Mouse (Mus musculus): ENCODE measurements at regions not wholly inside any gene's neighbourhood (a gene's known extent, or its start where the extent isn't known, plus 50 kb on each side); places are given as distances from the start of the nearest gene placed in this dataset.
"Not testable (repeated sequence)": the region's sequence is repeated elsewhere in the genome, so short reads cannot be mapped to it uniquely, and the experiment has no call there.

DNA sequence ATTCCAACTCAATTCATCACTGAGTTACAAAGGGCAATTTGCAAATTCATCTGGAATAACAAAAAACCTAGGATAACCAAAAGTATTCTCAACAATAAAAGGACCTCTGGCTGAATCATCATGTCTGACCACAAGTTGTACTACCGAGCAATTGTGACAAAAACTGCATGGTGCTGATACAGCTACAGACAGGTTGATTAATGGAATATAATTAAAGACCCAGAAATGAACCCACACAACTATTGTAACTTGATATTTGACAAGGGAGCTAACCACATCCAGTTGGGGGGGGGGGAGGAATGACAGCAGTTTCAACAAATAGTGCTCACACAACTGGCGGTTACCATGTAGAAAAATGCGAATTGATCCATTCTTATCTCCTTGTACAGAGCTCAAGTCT, 864.7 kb upstream of the Gm8797 start:
- 83% methylated on average over 3 of the region's 3 CpGs for WGBS
- Histone ChIP-seq H3K27me3 (ENCODE audit: control insufficient read depth, insufficient read depth, low read length) (no peaks in the 10 kb centered on the region), H3K27ac (ENCODE audit: low read length) (no peak overlapping the region), H3K4me2 (replicated peaks; ENCODE audit: low read depth, low read length) (no peak overlapping the region), H3K4me3 (ENCODE audit: low read depth, low read length) (no peak overlapping the region), H3K9ac (replicated peaks; ENCODE audit: low read depth, low read length) (no peak overlapping the region), H3K36me3 (ENCODE audit: control insufficient read depth, insufficient read depth, low read length) (no peaks in the 10 kb centered on the region), H3K9me3 (ENCODE audit: control insufficient read depth, low read depth, low read length) (no peaks in the 10 kb centered on the region), H3K4me1 (ENCODE audit: control insufficient read depth, insufficient read depth, low read length) (no peaks in the 10 kb centered on the region)
- ATAC-seq (ENCODE audit: insufficient number of reproducible peaks, insufficient read depth, low FRiP score, low read depth), result no peak

DNA sequence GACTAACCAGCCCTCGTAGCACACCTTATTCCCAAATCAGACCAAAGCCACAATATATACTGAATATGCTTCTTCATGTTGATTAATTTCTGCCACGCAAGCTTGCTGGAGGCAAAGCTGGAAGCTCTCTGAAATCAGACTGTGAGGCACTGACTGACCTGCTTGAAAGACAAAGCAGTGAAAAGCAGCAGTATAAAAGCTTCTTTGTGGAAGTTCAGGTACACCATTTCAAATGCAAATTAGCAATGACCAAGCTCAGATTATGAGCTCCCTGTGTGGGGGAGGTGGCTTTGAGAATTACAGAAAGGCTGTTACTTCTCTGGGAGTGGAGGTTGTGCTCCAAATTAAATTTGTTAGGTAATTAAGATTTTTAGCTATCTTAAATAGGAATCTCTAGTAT, 857.5 kb upstream of the Gm8797 start:
- no peaks in the 10 kb centered on the region for H3K27me3 ChIP-seq (ENCODE audit: control insufficient read depth, insufficient read depth, low read length)
- H3K36me3 ChIP-seq (ENCODE audit: control insufficient read depth, insufficient read depth, low read length), result no peaks in the 10 kb centered on the region
- WGBS, result 94% methylated on average over 2 of the region's 2 CpGs
- no peaks in the 10 kb centered on the region for H3K4me1 ChIP-seq (ENCODE audit: control insufficient read depth, insufficient read depth, low read length)
- H3K4me3 ChIP-seq (ENCODE audit: low read depth, low read length), result no peak overlapping the region
- peaks cover 7% of the 10 kb centered on the region; the same call in 1 of the 2 replicates for H3K9me3 ChIP-seq (ENCODE audit: control insufficient read depth, low read depth, low read length)
- no peak for ATAC-seq (ENCODE audit: insufficient number of reproducible peaks, insufficient read depth, low FRiP score, low read depth)
- H3K27ac ChIP-seq (ENCODE audit: low read length), result no peak overlapping the region
- H3K4me2 ChIP-seq (replicated peaks; ENCODE audit: low read depth, low read length), result no peak overlapping the region
- H3K9ac ChIP-seq (replicated peaks; ENCODE audit: low read depth, low read length), result no peak overlapping the region

DNA sequence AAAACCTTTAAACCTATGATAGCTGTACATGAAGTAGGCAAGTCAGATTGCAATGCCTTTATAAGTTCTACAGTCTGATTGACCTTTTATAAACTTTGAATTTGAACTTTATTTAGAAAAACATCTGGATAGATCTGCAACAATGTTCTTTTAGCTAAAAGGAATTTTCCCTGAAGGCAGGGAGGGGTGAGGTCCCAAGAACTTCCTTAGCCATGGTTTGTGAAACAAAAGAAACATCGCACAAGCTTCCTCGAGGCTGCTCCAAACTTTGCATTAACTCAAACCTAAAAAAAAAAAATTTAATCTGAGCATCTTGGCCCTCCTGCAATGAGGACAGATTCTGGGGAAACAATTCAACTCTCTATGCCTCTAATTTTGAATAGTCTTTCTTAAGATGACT, 854.8 kb upstream of the Gm8797 start:
- peaks cover 7% of the 10 kb centered on the region; the same call in 1 of the 2 replicates for H3K9me3 ChIP-seq (ENCODE audit: control insufficient read depth, low read depth, low read length)
- ATAC-seq (ENCODE audit: insufficient number of reproducible peaks, insufficient read depth, low FRiP score, low read depth), result no peak
- H3K4me3 ChIP-seq (ENCODE audit: low read depth, low read length), result no peak overlapping the region
- H3K9ac ChIP-seq (replicated peaks; ENCODE audit: low read depth, low read length), result no peak overlapping the region
- 73% methylated on average over 2 of the region's 2 CpGs for WGBS
- no peak overlapping the region for H3K27ac ChIP-seq (ENCODE audit: low read length)
- no peaks in the 10 kb centered on the region for H3K36me3 ChIP-seq (ENCODE audit: control insufficient read depth, insufficient read depth, low read length)
- no peaks in the 10 kb centered on the region for H3K27me3 ChIP-seq (ENCODE audit: control insufficient read depth, insufficient read depth, low read length)
- no peak overlapping the region for H3K4me2 ChIP-seq (replicated peaks; ENCODE audit: low read depth, low read length)
- H3K4me1 ChIP-seq (ENCODE audit: control insufficient read depth, insufficient read depth, low read length), result no peaks in the 10 kb centered on the region

DNA sequence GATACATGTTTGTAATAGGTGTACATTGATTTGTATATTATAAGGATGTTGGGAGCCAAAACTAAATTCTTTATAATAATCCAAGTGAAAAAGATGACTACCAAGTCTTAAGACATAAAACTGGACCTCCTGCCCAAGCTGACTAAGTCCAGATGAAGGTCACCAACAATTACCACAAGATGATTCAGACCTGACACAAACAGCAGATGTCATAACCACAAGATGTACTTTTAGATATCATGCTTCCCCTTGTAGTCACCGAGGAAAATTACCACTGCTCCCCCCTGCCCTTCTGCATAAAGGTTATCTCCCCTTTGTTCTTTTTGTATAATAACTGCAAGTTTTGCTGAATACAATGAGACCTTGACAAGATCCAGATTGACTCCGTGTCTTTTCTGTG, 843.0 kb upstream of the Gm8797 start:
- H3K36me3 ChIP-seq (ENCODE audit: control insufficient read depth, insufficient read depth, low read length); H3K27ac ChIP-seq (ENCODE audit: low read length); H3K4me1 ChIP-seq (ENCODE audit: control insufficient read depth, insufficient read depth, low read length); H3K4me3 ChIP-seq (ENCODE audit: low read depth, low read length); H3K9ac ChIP-seq (replicated peaks; ENCODE audit: low read depth, low read length); H3K4me2 ChIP-seq (replicated peaks; ENCODE audit: low read depth, low read length); H3K9me3 ChIP-seq (ENCODE audit: control insufficient read depth, low read depth, low read length); H3K27me3 ChIP-seq (ENCODE audit: control insufficient read depth, insufficient read depth, low read length); ATAC-seq (ENCODE audit: insufficient number of reproducible peaks, insufficient read depth, low FRiP score, low read depth): not testable (repeated sequence)
- WGBS, result 80% methylated on average over 2 of the region's 2 CpGs

DNA sequence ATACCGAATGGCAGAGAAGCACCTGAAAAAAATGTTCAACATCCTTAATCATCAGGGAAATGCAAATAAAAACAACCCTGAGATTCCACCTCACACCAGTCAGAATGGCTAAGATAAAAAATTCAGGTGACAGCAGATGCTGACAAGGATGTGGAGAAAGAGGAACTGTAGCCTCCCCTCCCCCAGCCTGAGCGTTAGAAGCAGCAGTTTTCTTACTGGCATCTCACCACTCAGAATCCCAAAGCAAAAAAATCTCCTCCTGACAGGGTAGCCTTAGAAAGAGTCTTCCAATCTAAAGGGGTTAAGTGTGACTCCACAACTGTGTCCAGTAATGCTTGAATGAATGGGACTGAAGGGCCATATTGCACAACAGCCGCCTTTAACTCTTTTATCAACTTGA, 819.9 kb upstream of the Gm8797 start:
- H3K4me2 ChIP-seq (replicated peaks; ENCODE audit: low read depth, low read length); H3K4me1 ChIP-seq (ENCODE audit: control insufficient read depth, insufficient read depth, low read length); H3K9me3 ChIP-seq (ENCODE audit: control insufficient read depth, low read depth, low read length); H3K4me3 ChIP-seq (ENCODE audit: low read depth, low read length); H3K27me3 ChIP-seq (ENCODE audit: control insufficient read depth, insufficient read depth, low read length); H3K9ac ChIP-seq (replicated peaks; ENCODE audit: low read depth, low read length); H3K36me3 ChIP-seq (ENCODE audit: control insufficient read depth, insufficient read depth, low read length); H3K27ac ChIP-seq (ENCODE audit: low read length); ATAC-seq (ENCODE audit: insufficient number of reproducible peaks, insufficient read depth, low FRiP score, low read depth): not testable (repeated sequence)
- 93% methylated on average over 3 of the region's 3 CpGs for WGBS

DNA sequence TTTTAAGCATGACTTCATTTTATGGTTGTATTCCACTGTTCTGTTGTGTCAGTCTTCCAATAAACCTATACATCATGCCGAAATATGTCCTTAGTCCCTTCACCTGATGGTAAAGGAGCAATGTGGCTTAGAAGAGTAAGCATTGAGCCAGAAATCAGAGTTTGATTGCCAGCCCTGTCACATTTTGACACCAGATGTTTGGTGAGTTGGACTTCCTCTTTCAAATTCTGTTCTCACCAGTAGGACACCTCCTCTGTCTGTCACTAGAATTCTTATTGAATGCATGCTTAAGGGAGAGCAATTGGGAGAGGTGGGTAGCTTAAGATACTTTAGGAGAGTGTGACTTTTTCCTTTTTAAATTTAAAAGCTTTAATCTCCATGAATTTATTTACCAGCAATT, 779.1 kb upstream of the Gm8797 start:
- Histone ChIP-seq H3K9ac (replicated peaks; ENCODE audit: low read depth, low read length) (no peak overlapping the region), H3K27ac (ENCODE audit: low read length) (no peak overlapping the region), H3K9me3 (ENCODE audit: control insufficient read depth, low read depth, low read length) (no peaks in the 10 kb centered on the region), H3K36me3 (ENCODE audit: control insufficient read depth, insufficient read depth, low read length) (no peaks in the 10 kb centered on the region), H3K27me3 (ENCODE audit: control insufficient read depth, insufficient read depth, low read length) (no peaks in the 10 kb centered on the region), H3K4me2 (replicated peaks; ENCODE audit: low read depth, low read length) (no peak overlapping the region), H3K4me3 (ENCODE audit: low read depth, low read length) (no peak overlapping the region), H3K4me1 (ENCODE audit: control insufficient read depth, insufficient read depth, low read length) (no peaks in the 10 kb centered on the region)
- ATAC-seq (ENCODE audit: insufficient number of reproducible peaks, insufficient read depth, low FRiP score, low read depth), result no peak
- 90% methylated on average over 1 of the region's 1 CpGs for WGBS

DNA sequence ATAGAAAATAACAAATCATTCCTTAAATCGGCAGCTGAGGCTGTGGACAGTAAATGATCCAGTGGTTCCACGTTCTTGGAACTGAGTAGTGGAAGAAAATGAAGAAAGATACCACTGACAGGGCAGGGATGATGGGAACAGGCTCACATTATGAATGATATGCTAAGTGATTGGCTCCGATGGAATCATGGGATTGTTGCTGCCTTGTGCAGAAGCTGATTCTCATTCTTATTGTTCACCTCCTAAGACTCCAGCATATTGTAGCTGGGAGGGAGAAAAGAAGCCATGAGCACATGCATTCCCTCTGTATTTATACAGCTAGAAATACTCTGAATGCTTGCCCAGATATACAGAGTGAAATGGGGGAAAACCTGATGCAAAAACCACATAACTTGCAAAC, 777.3 kb upstream of the Gm8797 start:
- Histone ChIP-seq H3K36me3 (ENCODE audit: control insufficient read depth, insufficient read depth, low read length) (no peaks in the 10 kb centered on the region), H3K9me3 (ENCODE audit: control insufficient read depth, low read depth, low read length) (no peaks in the 10 kb centered on the region), H3K27ac (ENCODE audit: low read length) (no peak overlapping the region), H3K9ac (replicated peaks; ENCODE audit: low read depth, low read length) (no peak overlapping the region), H3K4me1 (ENCODE audit: control insufficient read depth, insufficient read depth, low read length) (no peaks in the 10 kb centered on the region), H3K4me2 (replicated peaks; ENCODE audit: low read depth, low read length) (no peak overlapping the region), H3K27me3 (ENCODE audit: control insufficient read depth, insufficient read depth, low read length) (no peaks in the 10 kb centered on the region), H3K4me3 (ENCODE audit: low read depth, low read length) (no peak overlapping the region)
- WGBS, result 77% methylated on average over 3 of the region's 3 CpGs
- no peak for ATAC-seq (ENCODE audit: insufficient number of reproducible peaks, insufficient read depth, low FRiP score, low read depth)

DNA sequence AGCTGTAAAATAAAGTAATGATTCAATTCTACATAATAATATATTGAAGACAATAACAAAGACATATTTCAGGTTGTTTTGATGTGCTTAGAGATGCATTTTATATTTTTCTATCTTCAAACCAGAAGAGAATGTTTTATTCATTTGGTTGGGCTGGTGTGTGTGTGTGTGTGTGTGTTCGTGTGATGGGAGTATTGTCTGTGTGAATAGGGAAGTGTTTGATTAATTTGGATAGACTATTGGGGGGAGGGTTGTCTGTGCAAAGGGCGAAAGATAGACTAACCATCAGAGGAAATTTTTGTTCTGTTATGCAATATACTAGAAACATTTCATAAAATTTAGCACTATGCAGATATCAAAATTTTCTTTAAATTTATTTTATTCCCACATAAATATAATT, 776.8 kb upstream of the Gm8797 start:
- no peak overlapping the region for H3K4me3 ChIP-seq (ENCODE audit: low read depth, low read length)
- H3K36me3 ChIP-seq (ENCODE audit: control insufficient read depth, insufficient read depth, low read length), result no peaks in the 10 kb centered on the region
- H3K27ac ChIP-seq (ENCODE audit: low read length), result no peak overlapping the region
- no peaks in the 10 kb centered on the region for H3K9me3 ChIP-seq (ENCODE audit: control insufficient read depth, low read depth, low read length)
- no peaks in the 10 kb centered on the region for H3K4me1 ChIP-seq (ENCODE audit: control insufficient read depth, insufficient read depth, low read length)
- no peak for ATAC-seq (ENCODE audit: insufficient number of reproducible peaks, insufficient read depth, low FRiP score, low read depth)
- H3K27me3 ChIP-seq (ENCODE audit: control insufficient read depth, insufficient read depth, low read length), result no peaks in the 10 kb centered on the region
- 80% methylated on average over 2 of the region's 2 CpGs for WGBS
- H3K9ac ChIP-seq (replicated peaks; ENCODE audit: low read depth, low read length), result no peak overlapping the region
- no peak overlapping the region for H3K4me2 ChIP-seq (replicated peaks; ENCODE audit: low read depth, low read length)

DNA sequence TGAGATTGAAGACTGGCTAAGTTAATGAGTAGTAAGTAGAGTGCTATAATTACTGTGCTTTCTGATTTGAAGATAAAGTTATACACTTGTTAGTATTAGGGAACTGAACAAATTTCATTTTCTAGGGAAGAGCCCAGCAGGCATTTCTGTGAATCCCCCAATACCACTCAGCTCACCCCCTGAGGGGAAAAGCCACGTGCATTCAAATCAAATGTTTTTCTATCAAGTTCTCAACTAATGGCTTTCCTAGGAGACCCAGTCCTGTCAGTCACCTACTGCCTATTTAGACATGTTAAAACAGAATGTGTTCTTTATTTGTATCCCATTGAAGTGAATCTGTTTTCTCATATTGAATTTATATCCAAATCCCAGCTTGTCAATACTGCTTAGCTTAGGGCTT, 775.9 kb upstream of the Gm8797 start:
- Histone ChIP-seq H3K27ac (ENCODE audit: low read length) (no peak overlapping the region), H3K4me1 (ENCODE audit: control insufficient read depth, insufficient read depth, low read length) (no peaks in the 10 kb centered on the region), H3K9me3 (ENCODE audit: control insufficient read depth, low read depth, low read length) (no peaks in the 10 kb centered on the region), H3K36me3 (ENCODE audit: control insufficient read depth, insufficient read depth, low read length) (no peaks in the 10 kb centered on the region), H3K4me3 (ENCODE audit: low read depth, low read length) (no peak overlapping the region), H3K9ac (replicated peaks; ENCODE audit: low read depth, low read length) (no peak overlapping the region), H3K4me2 (replicated peaks; ENCODE audit: low read depth, low read length) (no peak overlapping the region), H3K27me3 (ENCODE audit: control insufficient read depth, insufficient read depth, low read length) (no peaks in the 10 kb centered on the region)
- 39% methylated on average over 1 of the region's 1 CpGs for WGBS
- ATAC-seq (ENCODE audit: insufficient number of reproducible peaks, insufficient read depth, low FRiP score, low read depth), result no peak

All from stomach, embryonic 14.5 days (tissue).